Mouse (Mus musculus) heart, embryonic 12.5 days (tissue): ENCODE data around the gene Hoxd12. TPM values are rescaled to one million over a fixed set of nuclear protein-coding genes. Genes with fewer than 3 reads are reported as not detected.

Experiments used
- ATAC-seq: fragments of 200-750 bp; cut with Nextera tagmentation; 2 replicates; pipeline ENCODE4 v1.8.0; 2017; ENCODE audit warnings: moderate TSS enrichment, moderate library complexity; ENCODE audit not compliant: insufficient number of reproducible peaks, low FRiP score
- H3K27ac ChIP-seq: fragments of 300-500 bp; sonication (generic); 2 replicates; pipeline ENCODE4 v1.5.1; 2016; ENCODE audit warnings: mild to moderate bottlenecking, moderate library complexity; ENCODE audit not compliant: poor library complexity, severe bottlenecking
- H3K27me3 ChIP-seq: fragments of 300-500 bp; sonication (generic); replicated peaks from 2 replicates; pipeline ENCODE4 v1.6.1; 2016; ENCODE audit warnings: mild to moderate bottlenecking, moderate library complexity
- H3K36me3 ChIP-seq: fragments of 300-500 bp; sonication (generic); 2 replicates; pipeline ENCODE4 v1.6.1; 2016; ENCODE audit warnings: mild to moderate bottlenecking, moderate library complexity
- H3K4me1 ChIP-seq: fragments of 300-500 bp; sonication (generic); replicated peaks from 2 replicates; pipeline ENCODE4 v1.6.1; 2016; ENCODE audit warnings: mild to moderate bottlenecking
- H3K4me2 ChIP-seq: fragments of 300-500 bp; sonication (generic); 2 replicates; pipeline ENCODE4 v1.6.1; 2016; ENCODE audit warnings: mild to moderate bottlenecking, moderate library complexity
- H3K4me3 ChIP-seq: fragments of 300-500 bp; sonication (generic); 2 replicates; pipeline ENCODE4 v1.5.1; 2016; ENCODE audit warnings: mild to moderate bottlenecking
- H3K9ac ChIP-seq: fragments of 300-500 bp; sonication (generic); 2 replicates; pipeline ENCODE4 v1.6.1; 2016; ENCODE audit warnings: mild to moderate bottlenecking, moderate library complexity
- H3K9me3 ChIP-seq: fragments of 300-500 bp; sonication (generic); replicated peaks from 2 replicates; pipeline ENCODE4 v1.6.1; 2016; ENCODE audit warnings: mild to moderate bottlenecking, moderate library complexity
- WGBS: fragments of 180-500 bp; shearing (Covaris S2); methylation state at CpG from one replicate; pipeline ENCODE4 v1.1.7; 2016; 5-methylcytosine and 5-hydroxymethylcytosine counted together
- polyA plus RNA-seq: library from polyadenylated mRNA; unstranded; fragments of >200 nt; fragmentation: Nextera tagmentation; extraction: Ambion mirVana; gene quantifications from 2 replicates; pipeline ENCODE4 v1.2.1, GENCODE M21; 2016

Hoxd12 gene
- polyA plus RNA-seq, result 0.14 and 0.15 TPM in 2 replicates

DNA sequence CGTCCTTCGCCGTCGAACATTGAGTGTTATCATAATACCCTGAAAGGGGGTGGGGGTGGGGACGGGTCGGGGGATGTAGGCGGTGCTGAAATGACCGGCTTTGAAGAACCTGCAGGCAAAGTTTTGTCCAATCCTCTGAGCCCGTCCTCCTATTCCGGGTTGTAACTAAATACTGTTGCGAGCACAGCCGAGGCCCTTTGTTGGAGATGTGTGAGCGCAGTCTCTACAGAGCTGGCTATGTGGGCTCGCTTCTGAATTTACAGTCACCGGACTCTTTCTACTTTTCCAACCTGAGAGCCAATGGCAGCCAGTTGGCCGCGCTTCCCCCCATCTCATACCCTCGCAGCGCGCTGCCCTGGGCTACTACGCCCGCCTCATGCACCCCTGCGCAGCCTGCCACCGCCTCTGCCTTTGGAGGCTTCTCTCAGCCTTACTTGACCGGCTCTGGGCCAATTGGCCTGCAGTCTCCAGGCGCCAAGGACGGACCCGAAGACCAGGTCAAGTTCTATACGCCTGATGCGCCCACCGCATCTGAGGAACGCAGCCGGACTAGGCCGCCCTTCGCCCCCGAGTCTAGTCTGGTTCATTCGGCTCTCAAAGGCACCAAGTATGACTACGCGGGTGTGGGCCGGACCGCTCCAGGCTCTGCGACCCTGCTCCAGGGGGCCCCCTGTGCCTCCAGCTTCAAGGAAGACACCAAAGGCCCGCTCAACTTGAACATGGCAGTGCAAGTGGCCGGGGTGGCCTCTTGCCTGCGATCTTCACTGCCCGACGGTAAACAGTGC, at the start of gene Hoxd12:
Gene Hoxd12, plus strand, starts transcription at position 133 of the 785 bp plus-strand sequence.
- Histone ChIP-seq H3K4me3 (no peak within 1 kb of the TSS), H3K27ac (no peak within 1 kb of the TSS), H3K4me2 (no peak within 1 kb of the TSS), H3K27me3 (peaks cover 92% of the 10 kb centered on the region), H3K4me1 (peaks cover 12% of the 10 kb centered on the region; the same call in 1 of the 2 replicates), H3K9ac (no peak within 1 kb of the TSS), H3K36me3 (no peaks in the 10 kb centered on the region), H3K9me3 (no peaks in the 10 kb centered on the region)
- 2% methylated on average over 47 of the region's 47 CpGs for WGBS
- ATAC-seq, result no peak

GRCm38 (mm10) chr2:74635412-74635811, 39.4 kb upstream of the Hoxd12 start:
- no peak overlapping the region for H3K4me3 ChIP-seq
- no peak overlapping the region for H3K9ac ChIP-seq
- peaks cover 5% of the 10 kb centered on the region; the same call in 1 of the 2 replicates for H3K27me3 ChIP-seq
- 61% methylated on average over 4 of the region's 4 CpGs for WGBS
- no peaks in the 10 kb centered on the region for H3K36me3 ChIP-seq
- ATAC-seq, result no peak
- no peak overlapping the region for H3K4me2 ChIP-seq
- no peaks in the 10 kb centered on the region for H3K4me1 ChIP-seq
- no peak overlapping the region for H3K27ac ChIP-seq
- H3K9me3 ChIP-seq, result peaks cover 4% of the 10 kb centered on the region; the same call in 1 of the 2 replicates

GRCm38 (mm10) chr2:74642431-74642830, 32.4 kb upstream of the Hoxd12 start:
- no peak overlapping the region for H3K9ac ChIP-seq
- H3K27me3 ChIP-seq, result peaks cover 43% of the 10 kb centered on the region
- ATAC-seq, result no peak
- H3K9me3 ChIP-seq, result 0 out of 2 replicates have a peak, but pooled peaks cover 4% of the 10 kb centered on the region
- no peak overlapping the region for H3K4me2 ChIP-seq
- H3K4me3 ChIP-seq, result no peak overlapping the region
- no peak overlapping the region for H3K27ac ChIP-seq
- no peaks in the 10 kb centered on the region for H3K4me1 ChIP-seq
- H3K36me3 ChIP-seq, result no peaks in the 10 kb centered on the region
- 75% methylated on average over 5 of the region's 5 CpGs for WGBS

DNA sequence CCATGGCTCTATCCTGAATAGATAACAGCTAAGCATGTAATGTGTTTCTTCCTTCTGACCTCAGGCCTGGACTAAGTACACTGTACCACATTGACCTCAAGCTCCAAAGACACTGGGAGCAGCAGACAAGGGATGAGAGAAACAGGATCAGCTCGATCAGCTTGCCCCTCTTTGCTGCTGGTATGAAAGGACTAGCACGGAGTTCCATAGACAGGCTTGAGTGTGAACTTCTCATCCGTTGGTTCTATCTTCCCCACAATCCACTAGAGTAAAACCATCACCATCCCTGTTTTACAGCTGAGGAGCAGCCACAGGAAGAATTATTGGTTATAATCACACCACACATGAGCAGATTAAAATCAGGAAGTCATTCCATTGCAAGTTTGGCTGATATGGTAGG, 29.2 kb upstream of the Hoxd12 start:
- H3K4me3 ChIP-seq, result no peak overlapping the region
- H3K4me2 ChIP-seq, result no peak overlapping the region
- 69% methylated on average over 3 of the region's 3 CpGs for WGBS
- ATAC-seq, result no peak
- no peaks in the 10 kb centered on the region for H3K4me1 ChIP-seq
- H3K27me3 ChIP-seq, result peaks cover 70% of the 10 kb centered on the region
- H3K9me3 ChIP-seq, result 0 out of 2 replicates have a peak, but pooled peaks cover 4% of the 10 kb centered on the region
- H3K27ac ChIP-seq, result no peak overlapping the region
- no peaks in the 10 kb centered on the region for H3K36me3 ChIP-seq
- no peak overlapping the region for H3K9ac ChIP-seq

- peaks cover 85% of the 10 kb centered on the region for H3K27me3 ChIP-seq
- no peak overlapping the region for H3K27ac ChIP-seq
- H3K4me2 ChIP-seq, result no peak overlapping the region
- no peak overlapping the region for H3K4me3 ChIP-seq
- no peak for ATAC-seq
- WGBS, result 14% methylated on average over 7 of the region's 7 CpGs
- no peak overlapping the region for H3K9ac ChIP-seq
- H3K4me1 ChIP-seq, result no peaks in the 10 kb centered on the region
- 0 out of 2 replicates have a peak, but pooled peaks cover 4% of the 10 kb centered on the region for H3K9me3 ChIP-seq
- no peaks in the 10 kb centered on the region for H3K36me3 ChIP-seq
Measured at GRCm38 (mm10) chr2:74647082-74647864, 27.5 kb upstream of the Hoxd12 start.

DNA sequence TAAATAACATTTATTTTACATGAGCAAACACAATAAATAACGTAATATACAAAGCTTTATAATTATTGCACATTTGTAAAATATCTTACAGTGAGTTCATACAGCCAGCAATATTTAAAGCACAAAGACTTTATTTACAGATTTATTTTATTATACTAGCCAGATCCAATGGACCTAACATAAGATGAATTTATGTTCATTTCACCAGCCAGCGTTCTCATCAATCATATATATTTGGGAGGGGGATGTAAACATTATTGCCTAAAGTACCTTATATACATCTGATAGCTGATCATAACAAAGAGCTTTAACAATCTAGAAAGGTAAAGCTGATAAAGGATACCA, 21.8 kb upstream of the Hoxd12 start:
- 40% methylated on average over 2 of the region's 2 CpGs for WGBS

DNA sequence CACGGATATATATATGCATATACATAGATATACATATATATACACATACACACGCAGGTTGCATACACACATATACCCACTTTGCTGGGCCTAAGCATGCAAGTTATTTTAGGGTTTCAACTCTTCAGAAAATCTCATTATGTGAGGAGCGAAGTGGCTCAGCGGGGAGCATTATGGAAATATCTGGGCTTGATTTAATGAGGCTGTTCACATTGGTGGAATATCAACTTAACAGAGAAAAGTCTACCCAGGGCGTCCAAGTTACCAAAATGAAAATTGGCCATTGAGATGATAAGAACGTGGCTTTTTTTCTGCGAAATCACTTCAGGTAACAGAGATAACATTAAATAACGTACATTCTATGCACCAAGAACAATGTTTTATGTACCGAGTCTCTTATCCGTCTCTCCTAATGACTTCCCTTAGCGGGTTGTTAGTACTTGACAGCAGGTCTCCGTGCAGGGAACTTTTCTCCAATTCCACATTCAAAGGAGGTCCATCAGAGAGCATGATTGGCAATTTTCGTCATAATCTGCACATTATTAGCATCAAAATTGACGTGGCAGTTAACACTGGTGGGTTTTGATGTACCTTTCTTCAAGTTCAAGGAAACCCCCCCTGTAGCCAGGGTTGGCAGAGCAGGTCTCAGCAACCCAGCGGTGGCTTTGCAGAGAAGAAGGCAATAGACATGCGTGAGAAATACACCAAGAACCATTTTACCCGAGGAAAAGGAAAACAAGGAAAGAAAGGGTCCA, 20.9 kb upstream of the Hoxd12 start:
- Histone ChIP-seq H3K36me3 (no peaks in the 10 kb centered on the region), H3K9me3 (no peaks in the 10 kb centered on the region), H3K27me3 (peaks cover 84% of the 10 kb centered on the region), H3K4me2 (no peak overlapping the region), H3K9ac (no peak overlapping the region), H3K4me1 (peaks cover 17% of the 10 kb centered on the region), H3K27ac (no peak overlapping the region), H3K4me3 (no peak overlapping the region)
- WGBS, result 13% methylated on average over 17 of the region's 17 CpGs
- no peak for ATAC-seq

More for the DNA sequence above, 21.8 kb upstream of the Hoxd12 start:
- ATAC-seq, result no peak
- Histone ChIP-seq H3K4me1 (peaks cover 17% of the 10 kb centered on the region), H3K4me2 (no peak overlapping the region), H3K4me3 (no peak overlapping the region), H3K9me3 (no peaks in the 10 kb centered on the region), H3K36me3 (no peaks in the 10 kb centered on the region), H3K27me3 (peaks cover 86% of the 10 kb centered on the region), H3K27ac (no peak overlapping the region), H3K9ac (no peak overlapping the region)

- H3K9ac ChIP-seq, result no peak overlapping the region
Measured at GRCm38 (mm10) chr2:74654743-74655419, 19.9 kb upstream of the Hoxd12 start.

GRCm38 (mm10) chr2:74655420-74655781, 19.4 kb upstream of the Hoxd12 start:
- Histone ChIP-seq H3K27ac (no peak overlapping the region), H3K9me3 (no peaks in the 10 kb centered on the region), H3K27me3 (peaks cover 80% of the 10 kb centered on the region), H3K4me2 (peak overlapping the region; percentile 62), H3K9ac (no peak overlapping the region), H3K4me3 (peak overlapping the region; percentile 42), H3K4me1 (peaks cover 17% of the 10 kb centered on the region), H3K36me3 (no peaks in the 10 kb centered on the region)
- WGBS, result under 1% methylated on average over 44 of the region's 47 CpGs
- no peak for ATAC-seq

More at GRCm38 (mm10) chr2:74654743-74655419, 19.9 kb upstream of the Hoxd12 start:
- peaks cover 17% of the 10 kb centered on the region for H3K4me1 ChIP-seq
- ATAC-seq, result no peak
- H3K27ac ChIP-seq, result no peak overlapping the region
- H3K4me2 ChIP-seq, result no peak overlapping the region
- peak overlapping the region; percentile 42 for H3K4me3 ChIP-seq
- no peaks in the 10 kb centered on the region for H3K36me3 ChIP-seq
- H3K27me3 ChIP-seq, result peaks cover 84% of the 10 kb centered on the region
- no peaks in the 10 kb centered on the region for H3K9me3 ChIP-seq
- WGBS, result 5% methylated on average over 20 of the region's 20 CpGs

- no peak overlapping the region for H3K27ac ChIP-seq
- ATAC-seq, result no peak
- H3K9ac ChIP-seq, result no peak overlapping the region
- H3K4me2 ChIP-seq, result peak overlapping the region; percentile 62
- WGBS, result under 1% methylated on average over 69 of the region's 69 CpGs
- H3K4me3 ChIP-seq, result peak overlapping the region; percentile 42
- H3K36me3 ChIP-seq, result no peaks in the 10 kb centered on the region
- H3K9me3 ChIP-seq, result no peaks in the 10 kb centered on the region
- peaks cover 21% of the 10 kb centered on the region for H3K4me1 ChIP-seq
- H3K27me3 ChIP-seq, result peaks cover 80% of the 10 kb centered on the region
Measured at GRCm38 (mm10) chr2:74655821-74656631, 18.8 kb upstream of the Hoxd12 start.
